Mouse (Mus musculus) midbrain, embryonic 13.5 days (tissue): Measurements from ENCODE around the gene Hypk. TPM values are rescaled to one million over a fixed set of nuclear protein-coding genes. Genes with fewer than 3 reads are reported as not detected.
"Not testable (repeated sequence)": the region's sequence is repeated elsewhere in the genome, so short reads cannot be mapped to it uniquely, and the experiment has no call there.

Experiments used
- ATAC-seq: fragments of 200-750 bp; cut with Nextera tagmentation; 2 replicates; pipeline ENCODE4 v1.8.0; 2017; ENCODE audit warnings: mild to moderate bottlenecking, moderate TSS enrichment, moderate library complexity
- H3K27ac ChIP-seq: fragments of 300-500 bp; sonication (generic); 2 replicates; pipeline ENCODE4 v1.5.1; 2015; ENCODE audit warnings: inconsistent platforms, mild to moderate bottlenecking, moderate library complexity
- H3K27me3 ChIP-seq: fragments of 300-500 bp; sonication (generic); 2 replicates; pipeline ENCODE4 v1.6.1; 2015; ENCODE audit warnings: mild to moderate bottlenecking, inconsistent platforms
- H3K36me3 ChIP-seq: fragments of 300-500 bp; sonication (generic); 2 replicates; pipeline ENCODE4 v1.6.1; 2015; ENCODE audit warnings: mild to moderate bottlenecking, inconsistent platforms
- H3K4me1 ChIP-seq: fragments of 300-500 bp; sonication (generic); replicated peaks from 2 replicates; pipeline ENCODE4 v1.6.1; 2015; ENCODE audit warnings: inconsistent platforms
- H3K4me2 ChIP-seq: fragments of 300-500 bp; sonication (generic); replicated peaks from 2 replicates; pipeline ENCODE4 v1.6.1; 2015; ENCODE audit warnings: moderate library complexity, mild to moderate bottlenecking, inconsistent platforms
- H3K4me3 ChIP-seq: fragments of 300-500 bp; sonication (generic); replicated peaks from 2 replicates; pipeline ENCODE4 v1.5.1; 2015; ENCODE audit warnings: mild to moderate bottlenecking, inconsistent platforms
- H3K9ac ChIP-seq: fragments of 300-500 bp; sonication (generic); replicated peaks from 2 replicates; pipeline ENCODE4 v1.6.1; 2015; ENCODE audit warnings: mild to moderate bottlenecking, inconsistent platforms
- H3K9me3 ChIP-seq: fragments of 300-500 bp; sonication (generic); 2 replicates; pipeline ENCODE4 v1.6.1; 2016; ENCODE audit warnings: mild to moderate bottlenecking, inconsistent platforms
- WGBS: fragments of 180-500 bp; shearing (Covaris S2); methylation state at CpG from one replicate; pipeline ENCODE4 v1.1.7; 2015; 5-methylcytosine and 5-hydroxymethylcytosine counted together
- polyA plus RNA-seq: library from polyadenylated mRNA; unstranded; fragments of >200 nt; fragmentation: Nextera tagmentation; extraction: Ambion mirVana; gene quantifications from 2 replicates; pipeline ENCODE4 v1.2.1, GENCODE M21; 2015

The Hypk gene
- polyA plus RNA-seq, 1 experiment from 2014 or later = 118 TPM

DNA sequence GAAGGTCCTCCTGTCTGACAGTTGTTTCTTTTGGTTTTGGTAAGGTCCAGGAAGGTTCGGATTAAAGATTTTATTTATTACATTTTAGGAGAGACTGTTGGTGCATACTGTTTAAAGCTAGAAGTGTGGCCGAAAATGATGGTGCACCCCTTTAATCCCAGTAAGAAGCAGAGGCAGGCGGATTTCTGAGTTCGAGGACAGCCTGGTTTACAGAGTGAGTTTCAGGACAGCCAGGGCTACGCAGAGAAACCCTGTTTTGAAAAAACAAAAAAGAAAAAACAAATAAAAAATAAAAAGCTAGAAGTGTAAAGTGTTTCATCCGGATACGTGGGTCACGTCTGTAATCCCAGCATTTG is 21.1 kb downstream of the Hypk start:
- Histone ChIP-seq H3K27ac (peak overlapping the region; percentile 62), H3K9me3 (no peaks in the 10 kb centered on the region), H3K4me3 (peak overlapping the region; percentile 62), H3K27me3 (no peaks in the 10 kb centered on the region), H3K4me2 (peak overlapping the region; percentile 82), H3K36me3 (peaks cover 10% of the 10 kb centered on the region; the same call in 1 of the 2 replicates), H3K4me1 (peaks cover 4% of the 10 kb centered on the region; the same call in 1 of the 2 replicates), H3K9ac (peak overlapping the region; percentile 76; the same call in 1 of the 2 replicates)
- ATAC-seq = no peak; the same call in 1 of the 2 replicates
- WGBS = 34% methylated on average over 8 of the region's 8 CpGs

- not testable (repeated sequence) for H3K9me3 ChIP-seq, H3K9ac ChIP-seq, H3K36me3 ChIP-seq, H3K4me2 ChIP-seq, H3K27me3 ChIP-seq, H3K4me3 ChIP-seq, H3K4me1 ChIP-seq, ATAC-seq, H3K27ac ChIP-seq
- 95% methylated on average over 2 of the region's 2 CpGs for WGBS
Measured at GRCm38 (mm10) chr2:121475306-121475705, 22.2 kb downstream of the Hypk start.

GRCm38 (mm10) chr2:121477491-121478266 is 24.6 kb downstream of the Hypk start:
- no peaks in the 10 kb centered on the region for H3K9me3 ChIP-seq
- no peak overlapping the region for H3K27ac ChIP-seq
- no peak overlapping the region for H3K9ac ChIP-seq
- H3K27me3 ChIP-seq = no peaks in the 10 kb centered on the region
- 0 out of 2 replicates have a peak, but pooled peaks cover 4% of the 10 kb centered on the region for H3K4me1 ChIP-seq
- H3K4me2 ChIP-seq = no peak overlapping the region
- WGBS = 79% methylated on average over 3 of the region's 3 CpGs
- no peak for ATAC-seq
- no peak overlapping the region for H3K4me3 ChIP-seq
- no peaks in the 10 kb centered on the region for H3K36me3 ChIP-seq

DNA sequence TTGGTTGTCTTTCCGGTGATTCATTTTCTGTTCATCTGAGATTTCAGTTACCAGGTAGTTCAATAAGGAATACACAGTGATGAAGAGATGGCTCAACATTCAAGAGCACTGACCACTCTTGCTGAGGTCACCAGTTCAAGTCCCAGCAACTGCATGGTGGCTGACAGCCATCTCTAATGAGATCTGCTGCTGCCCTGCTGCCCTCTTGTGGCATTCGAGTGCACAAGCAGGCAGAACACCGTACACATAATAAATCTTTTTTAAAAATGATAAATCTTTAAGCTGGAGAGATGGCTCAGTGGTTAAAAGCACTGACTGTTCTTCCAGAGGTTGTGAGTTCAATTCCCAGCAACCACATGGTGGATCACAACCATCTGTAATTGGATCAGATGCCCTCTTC is 27.4 kb downstream of the Hypk start:
- H3K27me3 ChIP-seq = no peaks in the 10 kb centered on the region
- no peaks in the 10 kb centered on the region for H3K9me3 ChIP-seq
- no peak overlapping the region for H3K9ac ChIP-seq
- H3K27ac ChIP-seq = no peak overlapping the region
- ATAC-seq = no peak
- H3K4me3 ChIP-seq = no peak overlapping the region
- no peaks in the 10 kb centered on the region for H3K36me3 ChIP-seq
- H3K4me2 ChIP-seq = no peak overlapping the region
- 62% methylated on average over 3 of the region's 3 CpGs for WGBS
- peaks cover 5% of the 10 kb centered on the region; the same call in 1 of the 2 replicates for H3K4me1 ChIP-seq

DNA sequence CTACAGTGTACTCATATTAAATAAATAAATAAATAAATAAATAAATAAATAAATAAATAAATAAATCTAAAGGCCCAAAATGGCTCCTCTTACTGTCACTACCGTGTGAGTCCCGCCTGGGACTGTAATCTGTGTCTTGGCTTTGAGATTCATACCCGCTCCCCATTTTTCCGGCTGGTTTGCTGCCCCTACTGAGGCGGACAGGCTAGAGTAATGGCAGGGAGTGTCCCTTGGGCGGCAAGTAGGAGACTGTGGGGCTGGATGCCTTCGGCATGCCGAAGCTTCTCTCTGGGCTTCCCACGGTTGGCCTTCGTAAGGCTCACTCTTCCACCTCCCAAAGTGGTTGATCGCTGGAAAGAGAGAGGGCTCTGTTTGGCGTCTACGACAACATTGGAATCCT is 27.8 kb downstream of the Hypk start:
- 88% methylated on average over 13 of the region's 13 CpGs for WGBS
- not testable (repeated sequence) for H3K27ac ChIP-seq, H3K27me3 ChIP-seq, ATAC-seq, H3K4me3 ChIP-seq, H3K4me2 ChIP-seq, H3K9ac ChIP-seq, H3K36me3 ChIP-seq, H3K4me1 ChIP-seq, H3K9me3 ChIP-seq

DNA sequence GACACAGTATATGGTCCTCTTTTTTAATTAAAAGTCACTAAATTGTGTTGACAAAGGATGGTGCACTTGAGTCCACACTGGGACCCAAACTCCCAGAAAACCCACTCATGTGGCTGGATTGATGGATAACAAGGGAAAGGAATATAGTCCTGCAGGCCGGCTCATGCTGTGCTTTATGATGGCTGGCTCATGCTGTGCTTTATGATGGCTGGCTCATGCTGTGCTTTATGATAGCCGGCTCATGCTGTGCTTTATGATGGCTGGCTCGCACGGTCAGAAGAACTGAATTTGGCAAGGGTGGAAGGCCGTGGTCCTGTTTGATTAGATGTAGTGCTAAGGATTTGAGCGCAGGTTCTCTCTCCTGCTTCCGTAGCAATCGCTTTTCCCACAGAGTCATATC is 30.5 kb downstream of the Hypk start:
- H3K9me3 ChIP-seq = no peaks in the 10 kb centered on the region
- 44% methylated on average over 8 of the region's 8 CpGs for WGBS
- ATAC-seq = peak; percentile 40; the same call in 1 of the 2 replicates
- no peaks in the 10 kb centered on the region for H3K27me3 ChIP-seq
- H3K36me3 ChIP-seq = no peaks in the 10 kb centered on the region
- H3K27ac ChIP-seq = peak overlapping the region; percentile 35
- H3K4me1 ChIP-seq = peaks cover 5% of the 10 kb centered on the region; the same call in 1 of the 2 replicates
- no peak overlapping the region for H3K4me2 ChIP-seq
- no peak overlapping the region; the same call in 1 of the 2 replicates for H3K9ac ChIP-seq
- H3K4me3 ChIP-seq = no peak overlapping the region

GRCm38 (mm10) chr2:121484403-121484802 is 31.3 kb downstream of the Hypk start:
- H3K9me3 ChIP-seq, H3K27me3 ChIP-seq, H3K27ac ChIP-seq, H3K4me3 ChIP-seq, ATAC-seq, H3K36me3 ChIP-seq, H3K4me1 ChIP-seq, H3K9ac ChIP-seq, H3K4me2 ChIP-seq: not testable (repeated sequence)
- WGBS = 90% methylated on average over 2 of the region's 2 CpGs

DNA sequence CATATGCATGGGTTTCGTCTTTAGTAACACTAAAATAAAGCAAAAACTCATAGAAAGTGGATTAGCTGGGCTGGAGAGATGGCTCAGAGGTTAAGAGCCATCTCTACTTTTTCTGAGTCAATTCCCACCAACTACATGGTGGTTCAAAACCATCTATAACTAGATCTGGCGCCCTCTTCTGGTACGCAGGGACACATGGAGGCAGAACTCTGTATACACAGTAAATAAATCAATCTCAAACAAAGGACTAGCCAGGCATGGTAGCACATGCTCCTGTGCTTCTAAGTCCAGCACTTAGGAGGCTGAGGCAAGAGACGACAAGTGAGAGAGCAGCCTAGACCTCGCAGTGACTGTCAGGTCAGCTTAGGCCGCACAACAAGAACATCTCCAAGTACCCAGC is 48.5 kb downstream of the Hypk start:
- 85% methylated on average over 3 of the region's 6 CpGs for WGBS
- not testable (repeated sequence) for H3K4me2 ChIP-seq, H3K4me1 ChIP-seq, H3K27me3 ChIP-seq, H3K9me3 ChIP-seq, ATAC-seq, H3K27ac ChIP-seq, H3K9ac ChIP-seq, H3K4me3 ChIP-seq, H3K36me3 ChIP-seq

GRCm38 (mm10) chr2:121505942-121506882 is 53.1 kb downstream of the Hypk start, which contains the start of the genes Mfap1a and Wdr76:
TSS of gene Mfap1a (minus strand) at chr2:121506665.
TSS of gene Wdr76 (plus strand) at chr2:121506723.
- Histone ChIP-seq H3K27ac (peak within 1 kb of the TSS; percentile 51; the same call in 1 of the 2 replicates), H3K9ac (peak within 1 kb of the TSS; percentile 70), H3K4me3 (peak within 1 kb of the TSS; percentile 61), H3K4me2 (peak within 1 kb of the TSS; percentile 64), H3K4me1 (peaks cover 21% of the 10 kb centered on the region)
- H3K36me3 ChIP-seq, H3K9me3 ChIP-seq, H3K27me3 ChIP-seq: not testable (repeated sequence)
- WGBS = 4% methylated on average over 42 of the region's 42 CpGs
- peak; percentile 94 for ATAC-seq

DNA sequence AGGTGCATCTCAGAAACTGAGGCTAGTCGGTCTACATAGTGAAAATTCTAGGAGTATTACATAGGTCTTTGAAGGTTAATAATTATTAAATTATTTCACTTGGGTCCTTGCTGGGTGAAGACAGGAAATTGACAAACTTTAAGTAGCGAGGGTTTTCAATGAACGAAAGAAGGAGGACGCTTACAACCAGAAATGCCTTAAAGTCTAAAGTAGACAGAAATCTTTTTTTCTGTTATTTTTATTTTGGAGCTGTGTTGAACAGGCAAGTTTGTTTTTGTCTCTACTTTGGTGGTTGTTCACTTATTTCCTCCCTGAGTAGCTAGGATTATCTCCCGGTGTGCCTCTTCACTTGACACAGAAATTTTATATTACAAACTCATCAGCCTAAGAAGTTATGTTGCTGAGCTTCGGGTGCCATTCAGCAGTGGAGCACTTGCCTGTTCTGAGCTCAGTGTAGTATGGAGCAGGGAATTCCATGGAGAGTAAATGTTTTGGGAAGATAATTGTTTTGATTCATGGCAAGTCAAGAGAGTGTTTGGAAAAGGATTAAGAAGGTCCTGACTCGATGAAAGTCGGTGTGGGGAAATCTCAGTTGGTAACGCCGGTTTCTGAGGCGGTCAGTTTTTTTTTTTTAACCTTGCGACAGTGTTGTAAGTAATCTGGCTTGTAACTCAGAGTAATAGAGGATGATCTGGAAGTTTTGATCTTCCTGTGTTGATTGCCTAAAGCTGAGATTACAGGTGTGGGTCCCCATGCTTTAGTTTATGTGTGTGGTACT is 54.3 kb downstream of the Hypk start:
- H3K36me3 ChIP-seq = peaks cover 16% of the 10 kb centered on the region
- peak overlapping the region; percentile 70 for H3K9ac ChIP-seq
- H3K4me3 ChIP-seq = peak overlapping the region; percentile 61
- no peak for ATAC-seq
- H3K27me3 ChIP-seq = no peaks in the 10 kb centered on the region
- H3K4me1 ChIP-seq = peaks cover 21% of the 10 kb centered on the region
- H3K9me3 ChIP-seq = no peaks in the 10 kb centered on the region
- no peak overlapping the region for H3K27ac ChIP-seq
- peak overlapping the region; percentile 64 for H3K4me2 ChIP-seq
- WGBS = 18% methylated on average over 12 of the region's 12 CpGs

GRCm38 (mm10) chr2:121507951-121508330 is 54.9 kb downstream of the Hypk start:
- ATAC-seq = no peak
- peaks cover 16% of the 10 kb centered on the region for H3K36me3 ChIP-seq
- no peaks in the 10 kb centered on the region for H3K9me3 ChIP-seq
- H3K4me1 ChIP-seq = peaks cover 21% of the 10 kb centered on the region
- H3K9ac ChIP-seq = peak overlapping the region; percentile 70; the same call in 1 of the 2 replicates
- peak overlapping the region; percentile 64 for H3K4me2 ChIP-seq
- no peaks in the 10 kb centered on the region for H3K27me3 ChIP-seq
- 91% methylated on average over 2 of the region's 2 CpGs for WGBS
- peak overlapping the region; percentile 61 for H3K4me3 ChIP-seq
- no peak overlapping the region for H3K27ac ChIP-seq
